Mouse (Mus musculus): ENCODE measurements around the gene Dstyk.

The Dstyk gene

DNA sequence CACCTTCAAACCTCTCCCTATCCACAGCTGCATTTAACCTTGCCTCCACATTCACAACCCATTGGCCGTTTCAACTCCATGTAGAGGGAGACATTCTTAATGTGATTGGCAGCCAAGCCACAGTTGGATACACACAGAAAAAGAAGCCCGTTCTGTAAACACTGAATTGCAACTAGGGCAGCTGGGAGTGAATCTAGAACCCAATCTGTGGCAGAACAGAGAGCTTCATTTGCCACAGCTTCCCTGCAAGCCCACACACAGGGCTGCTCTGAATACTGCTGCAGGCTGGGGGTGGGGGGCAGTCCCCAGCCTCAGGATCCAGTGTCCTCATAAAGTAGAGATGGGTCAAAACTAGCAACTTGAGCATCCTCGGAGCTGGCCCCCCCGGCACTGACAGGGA, 31.1 kb upstream of the Dstyk start:
- in situ Hi-C loops (cut with MboI; ENCODE audit: low pct_unique_long_range_greater_than_20kb in 1 of 2, low sequenced_read_pairs in 2 of 2, unreplicated experiment in 1 of 2) = no loop called here

DNA sequence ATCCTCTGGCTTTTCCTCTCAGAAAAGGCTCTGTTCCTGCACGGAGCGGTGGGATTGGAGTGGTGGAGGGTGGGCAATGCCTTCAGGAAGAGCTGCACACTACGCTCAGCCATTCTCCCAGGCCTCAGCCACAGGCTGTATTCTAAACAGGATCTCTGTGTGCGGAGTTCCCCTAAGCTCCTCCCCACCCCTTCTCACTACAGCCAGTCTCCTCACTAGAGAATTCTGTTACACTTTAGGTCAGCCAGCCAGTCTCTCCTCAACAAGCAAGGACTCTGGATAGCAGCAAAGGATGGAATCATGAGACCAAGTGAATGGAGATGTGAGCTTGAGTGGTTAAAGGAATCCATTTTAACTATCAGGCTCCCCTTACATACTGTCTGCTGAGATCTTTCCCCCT, 29.4 kb upstream of the Dstyk start:
- in situ Hi-C loops (cut with MboI; ENCODE audit: low pct_unique_long_range_greater_than_20kb in 1 of 2, low sequenced_read_pairs in 2 of 2, unreplicated experiment in 1 of 2) = no loop called here

DNA sequence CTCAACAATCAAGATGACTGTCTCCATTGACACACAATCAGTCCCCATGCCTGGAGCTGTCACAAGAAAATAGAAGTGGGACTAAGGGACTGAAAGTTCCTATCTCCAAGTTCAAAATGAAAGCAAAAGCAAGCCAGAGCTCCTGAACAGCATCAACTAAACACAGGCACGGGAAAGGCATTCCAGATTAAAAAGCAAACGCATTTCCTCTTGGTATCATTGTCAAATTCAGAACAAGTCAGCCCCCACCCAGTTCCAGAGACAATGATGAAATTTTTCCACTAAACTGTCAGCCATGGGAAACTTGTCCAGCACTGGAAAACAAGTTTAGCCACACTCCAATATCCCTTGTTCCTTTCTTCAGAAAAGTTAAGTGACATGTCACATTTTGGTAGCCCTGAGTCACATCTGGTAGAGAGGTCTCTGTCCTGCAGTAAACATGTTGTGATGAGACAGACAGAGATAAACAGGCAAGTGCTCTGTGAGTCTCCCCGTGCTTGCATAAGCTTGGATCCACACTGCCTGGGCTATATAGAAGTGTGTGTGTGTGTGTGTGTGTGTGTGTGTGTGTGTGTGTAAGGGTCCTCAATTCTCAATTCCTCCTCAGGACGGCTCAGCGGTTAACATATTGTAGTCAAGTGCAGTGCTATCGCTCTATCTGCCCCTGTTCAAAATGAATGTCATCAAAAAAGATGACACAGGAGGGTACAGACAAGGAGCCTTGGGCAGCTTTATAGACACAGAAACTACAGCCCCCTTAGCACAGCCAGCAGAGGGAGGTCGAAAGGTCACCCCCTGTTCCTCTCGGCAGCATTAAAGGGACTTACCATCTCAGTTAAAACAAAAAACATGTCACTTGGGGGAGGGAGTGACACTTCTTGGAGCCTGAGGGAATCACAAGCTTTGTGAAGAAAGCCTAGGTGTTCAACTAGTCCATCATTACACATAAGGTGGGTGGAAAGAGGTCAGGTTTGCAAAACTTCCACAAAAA, 28.2 kb upstream of the Dstyk start:
- in situ Hi-C loops (cut with MboI; ENCODE audit: low pct_unique_long_range_greater_than_20kb in 1 of 2, low sequenced_read_pairs in 2 of 2, unreplicated experiment in 1 of 2) = no loop called here

DNA sequence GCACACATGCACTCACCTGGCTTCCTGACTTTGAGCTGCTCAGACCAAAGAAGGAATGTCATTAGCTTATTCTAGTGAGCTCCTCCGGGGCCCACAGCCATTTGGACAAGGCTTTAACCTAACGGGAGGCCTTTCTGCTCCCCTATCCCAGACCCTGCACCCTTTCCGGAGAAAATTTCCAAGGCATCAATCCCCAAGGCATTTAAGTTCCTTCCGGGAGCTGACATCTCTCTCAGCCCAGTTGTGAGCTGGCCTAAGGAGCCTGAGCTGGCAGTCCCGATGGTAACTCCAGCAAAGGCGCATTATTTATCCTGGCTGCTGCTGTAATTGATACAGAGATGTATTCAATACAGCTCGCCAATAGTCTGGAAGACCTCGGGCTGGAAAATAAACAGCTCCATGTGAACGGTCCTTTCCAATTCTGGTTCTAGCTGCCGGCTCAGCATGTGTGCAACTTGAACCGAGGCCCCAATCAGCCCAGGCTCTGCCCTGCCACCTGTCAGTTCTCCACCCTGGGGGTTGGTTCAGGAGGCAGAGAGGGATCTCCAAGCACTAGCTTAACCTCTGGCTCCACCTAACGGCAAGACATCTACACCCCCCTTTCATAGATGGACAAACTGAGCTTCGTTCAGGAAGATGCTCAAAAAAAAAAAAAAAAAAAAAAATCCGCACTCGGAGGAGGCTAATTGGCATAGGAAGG, 27.3 kb upstream of the Dstyk start:
- in situ Hi-C loops (cut with MboI; ENCODE audit: low pct_unique_long_range_greater_than_20kb in 1 of 2, low sequenced_read_pairs in 2 of 2, unreplicated experiment in 1 of 2) = no loop called here

DNA sequence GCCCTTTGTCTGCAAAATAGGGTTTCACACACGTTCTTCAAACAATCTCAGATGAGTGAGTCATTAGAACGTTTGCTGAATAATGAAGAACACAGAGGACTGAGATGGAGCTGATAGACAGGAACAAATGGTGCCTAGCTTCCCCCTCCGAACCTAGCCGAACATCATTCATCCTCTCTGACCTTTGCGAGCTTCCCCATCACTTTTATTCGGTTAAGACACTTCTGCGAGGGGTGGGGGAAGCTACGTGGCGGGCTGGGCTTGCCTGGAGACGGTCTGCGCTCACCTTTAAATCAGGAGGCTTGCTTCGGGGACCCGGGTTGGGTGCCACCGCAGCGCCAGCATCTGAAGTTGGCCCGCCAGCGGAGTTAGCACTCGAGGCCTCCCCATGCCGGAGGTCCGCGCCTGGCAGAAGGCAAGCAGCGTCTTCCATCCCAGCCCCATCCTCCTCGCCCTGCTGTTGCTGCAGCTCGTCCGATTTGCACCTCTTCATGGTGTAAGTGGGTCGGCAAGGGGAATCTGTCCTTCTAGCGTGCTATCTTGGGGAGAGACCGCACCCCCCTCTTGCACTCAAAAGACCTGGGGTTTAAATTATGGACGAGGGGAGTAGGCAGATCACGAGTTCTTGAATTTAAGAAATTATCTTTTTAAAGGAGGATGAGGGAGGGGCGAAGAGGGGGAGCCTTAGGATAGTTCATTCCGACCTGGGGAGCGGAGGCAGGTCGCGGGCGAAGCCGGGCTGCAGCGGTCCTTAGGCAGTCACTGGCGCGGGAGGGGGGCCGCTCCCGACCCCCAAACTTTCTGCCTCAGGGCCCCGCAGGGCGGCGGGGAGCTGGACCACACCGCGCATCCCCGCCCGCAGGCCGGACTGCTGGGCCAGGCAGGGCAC, 26.4 kb upstream of the Dstyk start, which contains the start of gene Tmcc2:
Gene Tmcc2 (minus strand): TSS at position 591 of the 889 bp plus-strand sequence.
- in situ Hi-C loops (cut with MboI; ENCODE audit: low pct_unique_long_range_greater_than_20kb in 1 of 2, low sequenced_read_pairs in 2 of 2, unreplicated experiment in 1 of 2) = no loop called here

DNA sequence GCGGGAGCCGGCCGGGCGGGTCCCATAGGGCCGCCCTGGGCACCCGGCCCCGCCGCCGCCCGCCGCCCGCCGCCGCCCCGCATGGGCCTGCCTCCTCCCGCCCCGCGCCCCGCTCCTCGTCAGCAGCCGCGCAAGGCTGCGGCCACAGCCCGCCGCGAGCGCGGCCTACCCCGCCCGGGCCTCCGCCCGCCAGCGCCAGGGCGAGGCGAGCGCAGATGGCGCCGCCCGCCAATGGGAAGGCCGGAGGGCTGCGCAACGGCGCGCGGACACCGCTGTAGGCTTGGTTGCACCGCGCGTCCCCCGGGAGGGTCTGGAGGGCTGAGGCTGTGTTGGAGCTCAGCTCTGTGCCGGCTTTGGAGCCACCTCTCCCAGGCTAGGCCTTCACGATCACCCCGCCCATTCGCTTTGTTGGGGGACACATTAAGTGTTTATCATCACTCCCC, 25.8 kb upstream of the Dstyk start:
- in situ Hi-C loops (cut with MboI; ENCODE audit: low pct_unique_long_range_greater_than_20kb in 1 of 2, low sequenced_read_pairs in 2 of 2, unreplicated experiment in 1 of 2) = no loop called here

DNA sequence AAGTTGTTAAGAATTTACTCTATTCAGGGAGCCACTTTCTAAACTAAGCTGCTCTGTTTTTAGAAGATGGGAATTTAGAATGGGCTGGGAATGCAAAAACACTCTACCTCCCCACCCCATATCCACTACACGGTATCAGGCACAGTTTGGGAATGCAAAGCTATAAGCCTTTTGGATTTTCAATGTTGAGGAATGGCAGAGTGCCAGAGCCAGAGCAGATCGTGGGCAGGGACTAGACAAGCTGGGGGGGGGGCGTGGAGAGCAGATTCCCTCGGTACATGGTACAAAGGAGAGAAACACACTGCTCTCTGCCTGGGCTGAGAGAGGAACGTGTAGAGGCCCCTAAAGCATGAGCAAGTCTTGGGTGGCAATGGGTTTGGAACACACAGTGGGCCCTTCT, 24.5 kb upstream of the Dstyk start:
- in situ Hi-C loops (cut with MboI; ENCODE audit: low pct_unique_long_range_greater_than_20kb in 1 of 2, low sequenced_read_pairs in 2 of 2, unreplicated experiment in 1 of 2) = no loop called here

DNA sequence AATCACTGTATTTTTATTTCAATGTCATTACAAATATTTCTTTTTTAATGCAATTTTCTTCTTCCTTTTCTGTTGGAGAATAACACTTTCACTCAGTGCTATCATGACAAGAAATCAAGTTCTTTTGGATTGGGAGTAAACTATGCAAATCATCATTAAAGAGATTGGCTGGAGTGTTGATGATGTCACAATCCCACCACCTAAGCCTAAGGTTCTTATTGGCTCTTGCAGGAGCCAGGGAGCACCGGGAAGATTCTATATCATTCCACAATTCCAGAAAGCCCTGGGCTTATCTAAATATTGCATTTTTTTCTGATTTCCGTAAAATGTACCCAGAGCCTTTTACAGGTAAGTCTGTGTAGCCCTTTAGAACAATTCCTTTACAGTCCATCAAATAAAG, 20.6 kb upstream of the Dstyk start:
- in situ Hi-C loops (cut with MboI; ENCODE audit: low pct_unique_long_range_greater_than_20kb in 1 of 2, low sequenced_read_pairs in 2 of 2, unreplicated experiment in 1 of 2) = no loop called here

DNA sequence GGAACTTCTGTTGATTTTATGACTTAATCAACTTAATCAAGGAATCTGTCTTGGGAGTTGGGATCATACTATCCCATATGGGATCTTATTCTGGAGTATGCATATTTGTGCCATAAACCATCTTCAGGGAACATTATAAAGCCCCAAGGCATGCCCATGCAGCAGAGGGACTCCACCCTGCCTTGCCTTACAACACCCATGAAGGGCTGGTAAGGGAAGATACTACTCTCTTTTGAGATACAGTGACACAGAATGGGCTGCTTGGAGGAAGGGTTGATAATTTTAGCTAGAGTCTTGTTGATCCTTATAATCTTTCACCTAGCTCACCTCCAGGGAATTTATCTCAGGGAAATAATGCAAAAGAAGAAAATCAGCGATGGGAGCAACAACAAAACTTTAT, 16.8 kb upstream of the Dstyk start:
- in situ Hi-C loops (cut with MboI; ENCODE audit: low pct_unique_long_range_greater_than_20kb in 1 of 2, low sequenced_read_pairs in 2 of 2, unreplicated experiment in 1 of 2) = no loop called here

DNA sequence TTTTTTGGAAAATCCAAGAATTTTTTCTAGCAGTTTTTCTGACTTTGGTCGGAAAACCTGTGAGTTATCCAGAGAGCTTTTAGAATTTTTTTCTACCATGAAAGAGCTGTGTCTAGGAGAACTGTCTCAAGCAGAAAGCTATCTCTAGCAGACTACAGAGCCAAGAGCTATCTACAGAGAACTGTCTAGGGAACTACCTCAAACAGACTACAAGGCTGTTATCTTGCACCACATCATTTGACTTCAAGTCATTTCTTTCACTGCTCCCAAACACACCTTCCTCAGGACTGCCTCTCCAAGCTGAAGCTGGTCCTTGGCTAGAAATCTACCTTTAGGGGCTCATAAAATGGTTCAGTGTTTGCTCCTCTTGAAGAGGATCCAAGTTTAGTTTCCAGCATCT, 15.5 kb upstream of the Dstyk start:
- in situ Hi-C loops (cut with MboI; ENCODE audit: low pct_unique_long_range_greater_than_20kb in 1 of 2, low sequenced_read_pairs in 2 of 2, unreplicated experiment in 1 of 2) = no loop called here

DNA sequence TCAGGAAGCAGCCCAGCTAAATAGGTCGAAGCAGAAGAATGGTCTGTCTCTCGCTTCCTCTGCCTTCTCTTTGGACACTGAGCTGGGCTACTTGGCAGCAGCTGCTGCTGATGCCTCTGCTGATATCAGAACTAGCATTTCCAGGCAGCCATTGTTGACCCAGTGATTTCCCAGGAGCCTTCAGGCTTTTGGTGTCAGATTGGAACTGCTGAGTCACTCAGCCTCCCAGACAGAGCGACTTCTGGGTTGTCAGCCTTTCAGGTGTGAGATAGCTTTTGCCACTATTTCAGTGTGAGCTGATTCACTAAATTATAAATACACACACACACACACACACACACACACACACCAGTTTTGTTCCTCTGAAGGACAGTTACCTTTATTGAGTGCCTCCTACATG, 6.7 kb upstream of the Dstyk start:
- in situ Hi-C loops (cut with MboI; ENCODE audit: low pct_unique_long_range_greater_than_20kb in 1 of 2, low sequenced_read_pairs in 2 of 2, unreplicated experiment in 1 of 2) = no loop called here

DNA sequence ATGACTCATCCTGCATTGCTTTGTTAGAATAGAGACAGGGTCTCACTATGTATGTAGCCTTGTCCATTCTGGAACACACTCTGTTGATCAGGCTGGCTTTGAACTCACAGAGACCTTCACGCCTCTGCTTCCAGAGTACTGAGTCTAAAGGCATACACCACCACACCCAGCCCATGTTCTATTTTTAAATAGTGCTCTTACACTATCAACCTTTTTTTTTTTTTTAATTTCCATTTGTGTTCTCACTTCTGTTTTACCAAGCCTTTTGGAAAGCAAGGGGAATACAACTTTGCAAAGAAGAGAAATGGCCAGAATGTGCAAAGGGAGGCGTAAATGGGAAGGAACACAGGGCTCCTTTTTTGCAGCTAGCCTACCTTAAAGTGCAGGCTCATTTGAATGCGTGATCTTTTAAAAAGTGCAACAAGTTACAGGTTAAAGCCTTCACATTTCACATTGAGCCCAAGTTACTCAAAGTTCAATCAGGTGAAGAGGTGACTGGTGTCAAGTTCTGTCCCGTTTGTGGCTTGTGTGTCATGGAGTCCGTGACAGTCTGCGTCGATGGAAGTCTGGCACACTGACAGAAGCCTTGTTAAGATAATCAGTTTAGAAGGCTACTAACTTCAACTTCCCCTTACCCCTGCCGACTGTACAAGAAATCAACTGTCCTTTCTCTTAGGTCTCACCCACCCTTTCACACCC, 962 bp upstream of the Dstyk start:
- in situ Hi-C loops (cut with MboI; ENCODE audit: low pct_unique_long_range_greater_than_20kb in 1 of 2, low sequenced_read_pairs in 2 of 2, unreplicated experiment in 1 of 2) = no loop called here

DNA sequence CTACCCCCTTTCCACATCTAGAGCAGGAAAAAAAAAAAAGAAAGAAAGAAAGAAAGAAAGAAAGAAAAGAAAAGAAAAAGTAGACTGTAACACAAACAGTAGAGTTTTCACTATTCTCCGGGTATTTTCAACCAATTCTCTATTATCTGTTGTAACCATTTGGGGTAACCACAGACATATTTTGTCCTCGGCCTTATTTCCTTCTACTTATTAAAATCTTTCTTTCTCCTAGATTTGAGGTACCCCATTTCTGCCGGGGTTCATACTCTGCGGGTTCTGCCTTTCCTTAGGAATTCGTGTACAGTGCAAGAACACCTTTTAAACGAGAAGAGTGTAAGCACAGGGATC, 438 bp upstream of the Dstyk start:
- in situ Hi-C loops (cut with MboI; ENCODE audit: low pct_unique_long_range_greater_than_20kb in 1 of 2, low sequenced_read_pairs in 2 of 2, unreplicated experiment in 1 of 2) = no loop called here

DNA sequence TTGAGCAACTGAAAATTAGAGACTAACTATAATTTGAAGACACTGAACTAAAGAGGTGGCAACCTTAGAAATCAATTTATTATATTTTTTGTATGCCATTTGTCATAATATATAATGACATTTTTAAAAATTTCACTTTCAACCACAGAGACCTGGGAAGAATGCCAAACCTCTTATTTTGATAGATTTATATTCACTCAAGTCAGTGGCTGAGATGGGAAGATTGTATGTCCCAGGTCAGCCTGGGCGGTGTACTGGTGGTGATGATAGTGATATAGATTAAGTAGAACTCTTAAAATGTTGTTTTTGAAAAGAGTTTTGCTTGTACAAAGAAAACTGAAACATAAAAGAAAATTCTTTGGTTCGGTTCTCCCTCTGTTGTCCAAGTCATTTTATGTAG, 2.9 kb downstream of the Dstyk start:
- in situ Hi-C loops (cut with MboI; ENCODE audit: low pct_unique_long_range_greater_than_20kb in 1 of 2, low sequenced_read_pairs in 2 of 2, unreplicated experiment in 1 of 2) = no loop called here

DNA sequence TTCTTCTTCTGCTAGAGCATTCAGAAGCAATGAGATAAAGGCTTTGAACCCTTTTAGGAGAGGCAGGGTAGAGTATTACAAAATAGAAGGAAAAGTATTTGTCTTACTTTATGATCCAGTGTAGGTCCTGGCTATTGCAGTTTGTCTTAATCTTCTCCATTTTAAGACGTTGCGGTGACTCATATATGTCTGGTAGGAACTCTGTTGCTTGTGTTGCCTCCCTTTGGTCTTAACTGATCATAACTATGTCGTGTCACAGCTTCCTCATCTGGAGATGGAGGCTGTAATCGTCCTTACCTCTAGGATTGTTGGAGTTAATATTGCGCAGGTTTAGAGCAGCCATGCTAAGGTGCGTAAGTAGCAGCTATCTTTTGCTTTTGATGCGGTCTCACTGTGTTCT, 3.3 kb downstream of the Dstyk start:
- in situ Hi-C loops (cut with MboI; ENCODE audit: low pct_unique_long_range_greater_than_20kb in 1 of 2, low sequenced_read_pairs in 2 of 2, unreplicated experiment in 1 of 2) = no loop called here

DNA sequence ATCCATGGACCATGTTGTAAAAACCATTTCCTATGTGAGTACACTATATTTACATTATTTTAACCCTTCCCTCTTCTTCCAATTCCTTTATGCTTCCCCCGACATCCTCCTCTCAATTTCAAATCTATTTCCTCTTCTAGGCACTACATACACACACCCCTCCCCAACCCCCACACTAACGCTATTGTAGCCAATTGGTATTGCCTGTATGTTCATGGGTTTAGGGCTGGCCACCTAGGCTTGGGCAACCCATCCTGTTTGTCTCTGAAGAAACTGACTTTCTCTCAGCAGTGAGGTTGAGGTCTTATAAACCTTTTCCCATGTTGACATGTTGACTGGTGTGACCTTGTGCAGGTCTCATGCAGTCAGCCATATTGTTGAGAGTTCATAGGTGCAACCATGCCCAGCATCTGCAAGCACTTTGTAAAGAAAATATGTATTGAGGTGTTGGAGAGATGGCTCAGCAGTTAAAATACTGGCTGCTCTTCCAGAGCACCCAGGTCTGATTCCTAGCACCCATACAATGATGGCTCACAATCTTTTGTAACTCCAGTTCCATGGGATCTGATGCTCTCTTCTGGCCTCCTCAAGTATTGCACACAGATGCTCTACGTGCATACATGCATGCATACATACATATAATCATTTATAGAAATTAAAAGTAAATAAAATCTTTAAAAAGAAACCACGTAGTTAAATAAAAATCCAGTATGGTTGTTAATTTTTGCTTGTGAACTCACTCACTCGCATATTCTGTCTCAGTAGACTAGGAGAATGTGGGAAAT, 5.7 kb downstream of the Dstyk start:
- in situ Hi-C loops (cut with MboI; ENCODE audit: low pct_unique_long_range_greater_than_20kb in 1 of 2, low sequenced_read_pairs in 2 of 2, unreplicated experiment in 1 of 2) = no loop called here

DNA sequence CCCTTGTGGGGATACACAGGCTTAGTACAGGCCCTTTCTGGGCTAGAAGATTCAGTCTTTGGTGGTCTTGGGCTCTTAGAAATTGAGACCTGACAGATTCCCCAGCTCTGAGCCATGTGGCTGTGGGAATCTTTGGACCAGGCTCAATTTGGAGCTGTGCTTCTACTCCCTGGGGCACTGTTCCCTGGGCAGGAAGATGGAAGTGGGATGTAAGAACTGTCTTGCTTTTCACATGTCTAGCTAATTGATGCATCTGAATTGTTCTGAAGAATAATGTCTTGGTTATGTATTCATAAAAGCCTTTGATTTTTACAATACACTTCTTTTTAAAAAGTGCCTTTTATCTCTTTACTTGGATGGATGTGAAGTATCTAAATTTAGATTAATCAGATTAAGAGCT, 8.2 kb downstream of the Dstyk start:
- in situ Hi-C loops (cut with MboI; ENCODE audit: low pct_unique_long_range_greater_than_20kb in 1 of 2, low sequenced_read_pairs in 2 of 2, unreplicated experiment in 1 of 2) = no loop called here

DNA sequence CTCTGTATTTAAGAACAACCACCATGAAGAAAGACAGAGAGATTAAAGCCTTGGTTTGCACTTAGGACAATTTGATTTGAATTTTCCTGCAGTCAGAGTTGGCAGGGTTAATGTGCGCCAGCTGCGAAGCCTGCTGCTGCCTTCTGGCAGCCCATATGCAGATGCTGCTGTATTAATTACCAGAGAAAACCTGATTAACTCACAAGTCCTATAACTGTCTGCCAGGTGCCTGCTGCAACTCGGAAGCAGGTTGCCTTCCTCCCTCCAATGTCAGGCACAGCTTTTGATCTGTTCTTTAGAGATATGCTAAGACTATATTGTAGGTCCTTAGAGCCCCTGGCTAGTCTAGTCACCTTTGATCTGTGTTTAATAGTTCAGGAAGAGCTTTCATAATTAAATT, 13.5 kb downstream of the Dstyk start:
- in situ Hi-C loops (cut with MboI; ENCODE audit: low pct_unique_long_range_greater_than_20kb in 1 of 2, low sequenced_read_pairs in 2 of 2, unreplicated experiment in 1 of 2) = no loop called here

Data from mouse embryonic stem cell (cell line).